Mouse (Mus musculus) large intestine, adult 2 months (tissue): Measurements from ENCODE around the gene Ugp2. TPM values are rescaled to one million over a fixed set of nuclear protein-coding genes. Genes with fewer than 3 reads are reported as not detected.
"Not testable (repeated sequence)": the region's sequence is repeated elsewhere in the genome, so short reads cannot be mapped to it uniquely, and the experiment has no call there.

ENCODE experiments used
- DNase-seq: peaks from one replicate; pipeline ENCODE4 v3.0.0-alpha.2; 2012; ENCODE audit warnings: low read depth, low spot score
- WGBS: fragments of 180-500 bp; shearing (Covaris S2); methylation state at CpG from one replicate; pipeline ENCODE4 v1.1.7; 2018; 5-methylcytosine and 5-hydroxymethylcytosine counted together
- polyA plus RNA-seq: library from polyadenylated mRNA; depleted of rRNA; stranded (reverse); fragments of >200 nt; gene quantifications from 2 replicates; pipeline ENCODE4 v1.2.3, GENCODE M21; 2012

The Ugp2 gene
- polyA plus RNA-seq, 1 experiment, result 10.9 TPM

- WGBS, result 90% methylated on average over 4 of the region's 4 CpGs
- no peak for DNase-seq
Observed at GRCm38 (mm10) chr11:21339088-21339487, 31.9 kb downstream of the Ugp2 start.

- 86% methylated on average over 1 of the region's 1 CpGs for WGBS
- DNase-seq, result no peak
Observed at GRCm38 (mm10) chr11:21337855-21338254, 33.1 kb downstream of the Ugp2 start.

GRCm38 (mm10) chr11:21332639-21333295 is 38.2 kb downstream of the Ugp2 start:
- 80% methylated on average over 5 of the region's 5 CpGs for WGBS
- peak; percentile 10 for DNase-seq

- no peak for DNase-seq
- WGBS, result 93% methylated on average over 5 of the region's 5 CpGs
Observed at GRCm38 (mm10) chr11:21328141-21328540, 42.9 kb downstream of the Ugp2 start.

GRCm38 (mm10) chr11:21327486-21327885 is 43.5 kb downstream of the Ugp2 start:
- 94% methylated on average over 5 of the region's 5 CpGs for WGBS
- DNase-seq, result no peak

GRCm38 (mm10) chr11:21326770-21327169 is 44.2 kb downstream of the Ugp2 start:
- 73% methylated on average over 2 of the region's 2 CpGs for WGBS
- no peak for DNase-seq

GRCm38 (mm10) chr11:21325781-21326180 is 45.2 kb downstream of the Ugp2 start:
- 55% methylated on average over 5 of the region's 5 CpGs for WGBS
- no peak for DNase-seq

GRCm38 (mm10) chr11:21322349-21322748 is 48.7 kb downstream of the Ugp2 start:
- 89% methylated on average over 3 of the region's 3 CpGs for WGBS
- DNase-seq, result no peak

- 57% methylated on average over 3 of the region's 3 CpGs for WGBS
- DNase-seq, result no peak
Observed at GRCm38 (mm10) chr11:21321577-21321976, 49.4 kb downstream of the Ugp2 start.

- DNase-seq, result no peak
- WGBS, result 63% methylated on average over 9 of the region's 9 CpGs
Observed at GRCm38 (mm10) chr11:21313922-21314657, 56.9 kb downstream of the Ugp2 start.

- 86% methylated on average over 6 of the region's 6 CpGs for WGBS
- no peak for DNase-seq
Observed at GRCm38 (mm10) chr11:21309516-21309915, 61.5 kb downstream of the Ugp2 start.

- DNase-seq, result no peak
- 80% methylated on average over 5 of the region's 5 CpGs for WGBS
Observed at GRCm38 (mm10) chr11:21308119-21308518, 62.9 kb downstream of the Ugp2 start.

- no peak for DNase-seq
- WGBS, result 65% methylated on average over 5 of the region's 5 CpGs
Observed at GRCm38 (mm10) chr11:21307078-21307668, 63.8 kb downstream of the Ugp2 start.

GRCm38 (mm10) chr11:21303619-21304018 is 67.4 kb downstream of the Ugp2 start:
- DNase-seq, result no peak
- WGBS, result 73% methylated on average over 3 of the region's 3 CpGs

- 72% methylated on average over 5 of the region's 5 CpGs for WGBS
- no peak for DNase-seq
Observed at GRCm38 (mm10) chr11:21295486-21295885, 75.5 kb downstream of the Ugp2 start.

- not testable (repeated sequence) for DNase-seq
- WGBS, result over 99% methylated on average over 2 of the region's 2 CpGs
Observed at GRCm38 (mm10) chr11:21288153-21288552, 82.8 kb downstream of the Ugp2 start.

- WGBS, result 80% methylated on average over 3 of the region's 3 CpGs
- no peak for DNase-seq
Observed at GRCm38 (mm10) chr11:21286391-21286790, 84.6 kb downstream of the Ugp2 start.

GRCm38 (mm10) chr11:21276151-21276550 is 94.8 kb downstream of the Ugp2 start:
- no peak for DNase-seq
- WGBS, result 85% methylated on average over 2 of the region's 2 CpGs
